Mouse (Mus musculus) thymus, adult 2 months (tissue): ENCODE measurements around the gene Kif18a.

ENCODE experiments used
- CTCF ChIP-seq: fragments of 200-500 bp; IDR thresholded peaks from 2 replicates; pipeline ENCODE4 v1.5.1; 2012; ENCODE audit warnings: mild to moderate bottlenecking, control low read depth, low read length, moderate library complexity, borderline replicate concordance; ENCODE audit not compliant: control insufficient read depth, poor library complexity, insufficient read depth; ENCODE audit errors: extremely low read depth
- POLR2A ChIP-seq: fragments of 200-500 bp; IDR thresholded peaks from 2 replicates; pipeline ENCODE4 v1.6.1; 2012; ENCODE audit warnings: mild to moderate bottlenecking, low read length, control low read depth, moderate library complexity; ENCODE audit not compliant: control insufficient read depth, poor library complexity, insufficient read depth; ENCODE audit errors: extremely low read depth

- TF ChIP-seq CTCF, result no peak
- no peak for TF ChIP-seq POLR2A
Observed at GRCm38 (mm10) chr2:109281341-109281690, 778 bp downstream of the Kif18a start.
